27 mouse cellular contexts compared by ENCODE assay signal in genomic region chr2:101552301-101552700, GRCm38 (mm10).
DNase-seq lines count a peak whose midpoint lies in the region; ATAC-seq and TF ChIP-seq lines count a peak whose summit lies in the region.
"Had no signal": no experiment of that assay in that cellular context is flagged by ENCODE, and none has a peak within 500 bp of the region (broad histone marks: within the 10 kb centered on the region; RNA-seq: fewer than 3 reads in every experiment).

No protein-coding gene starts in this region.

- H3K27ac ChIP-seq in heart, embryonic 16.5 days (ENCODE audit: low read length) = no peak overlapping the region
- no peak overlapping the region for H3K27ac ChIP-seq in heart, adult 2 months
- H3K27ac ChIP-seq in thymus, adult 2 months (ENCODE audit: control insufficient read depth, insufficient read depth, low read length) = peak overlapping the region; percentile 91
- H3K27ac ChIP-seq in cerebellum, adult 2 months (ENCODE audit: insufficient read depth, low read length) = no peak overlapping the region
- H3K27ac ChIP-seq: embryonic facial prominence, embryonic 12.5 days; embryonic facial prominence, embryonic 15.5 days; gastrocnemius, adult 2 months; heart, embryonic 13.5 days; hindbrain, embryonic 10.5 days; hindbrain, embryonic 13.5 days had no signal

- DNase-seq in heart, adult 2 months = no peak
- DNase-seq in thymus, adult 2 months = peak; percentile 76
- DNase-seq in thymus, postnatal 14 days = peak; percentile 83
- peak; percentile 71 for DNase-seq in thymus, postnatal 4 days
- no peak for DNase-seq in spleen, postnatal 14 days (ENCODE audit: low spot score in 2 of 2)
- DNase-seq in cerebellum, adult 2 months = no peak
- DNase-seq: adrenal gland, postnatal 10 days; adrenal gland, postnatal 36 days; B cell, adult 2 months; cerebellum, adult 18-20 months; cerebellum, adult 9-11 months; cerebellum, postnatal 25 days; forebrain, postnatal 0 days; gastrocnemius, adult 2 months; gastrocnemius, postnatal 14 days; heart, postnatal 10 days; heart, postnatal 36 days had no signal

- H3K9ac ChIP-seq in heart, embryonic 16.5 days (ENCODE audit: low read length) = no peak overlapping the region
- no peak overlapping the region for H3K9ac ChIP-seq in heart, adult 2 months (ENCODE audit: low read depth, low read length)
- H3K9ac ChIP-seq: embryonic facial prominence, embryonic 12.5 days; embryonic facial prominence, embryonic 15.5 days; forebrain, postnatal 0 days; heart, embryonic 13.5 days; hindbrain, embryonic 13.5 days had no signal

- 78% methylated on average over 8 of the region's 8 CpGs for WGBS in heart, embryonic 16.5 days
- WGBS in heart, adult 2 months = 88% methylated on average over 8 of the region's 8 CpGs
- WGBS in thymus, adult 2 months = 7% methylated on average over 8 of the region's 8 CpGs
- 95% methylated on average over 8 of the region's 8 CpGs for WGBS in cerebellum, adult 2 months

- no peak overlapping the region for H3K4me3 ChIP-seq in heart, embryonic 16.5 days (ENCODE audit: low read length)
- no peak overlapping the region for H3K4me3 ChIP-seq in heart, adult 2 months
- H3K4me3 ChIP-seq in thymus, adult 2 months (ENCODE audit: control insufficient read depth, insufficient read depth, low read length) = no peak overlapping the region
- H3K4me3 ChIP-seq in cerebellum, adult 2 months (replicated peaks; ENCODE audit: insufficient read depth, low read depth, low read length) = no peak overlapping the region
- H3K4me3 ChIP-seq: embryonic facial prominence, embryonic 12.5 days; embryonic facial prominence, embryonic 15.5 days; gastrocnemius, adult 2 months; heart, embryonic 13.5 days; hindbrain, embryonic 10.5 days; hindbrain, embryonic 13.5 days had no signal

- no peaks in the 10 kb centered on the region for H3K27me3 ChIP-seq in heart, embryonic 16.5 days (ENCODE audit: control insufficient read depth, insufficient read depth, low read length)
- no peaks in the 10 kb centered on the region for H3K27me3 ChIP-seq in heart, adult 2 months (ENCODE audit: control insufficient read depth, insufficient read depth, low read length)
- H3K27me3 ChIP-seq in thymus, adult 2 months (ENCODE audit: control insufficient read depth, insufficient read depth, low read length) = no peaks in the 10 kb centered on the region
- no peaks in the 10 kb centered on the region for H3K27me3 ChIP-seq in cerebellum, adult 2 months (ENCODE audit: control insufficient read depth, insufficient read depth, low read length)
- H3K27me3 ChIP-seq: embryonic facial prominence, embryonic 12.5 days; embryonic facial prominence, embryonic 15.5 days; heart, embryonic 13.5 days; hindbrain, embryonic 13.5 days had no signal

- intact Hi-C loops in heart, adult 2 months (cut with DNase I) = no loop called here

- no peaks in the 10 kb centered on the region for H3K79me2 ChIP-seq in heart, adult 2 months (replicated peaks; ENCODE audit: control insufficient read depth, insufficient read depth, low read length)

- no peak overlapping the region for H3K4me2 ChIP-seq in heart, embryonic 16.5 days (ENCODE audit: low read depth, low read length)
- H3K4me2 ChIP-seq: embryonic facial prominence, embryonic 12.5 days; embryonic facial prominence, embryonic 15.5 days; heart, embryonic 13.5 days; hindbrain, embryonic 13.5 days had no signal

- no peak for TF ChIP-seq POLR2A in heart, adult 2 months (IDR thresholded peaks at IDR 0.05; ENCODE audit: insufficient read depth, low read depth, low read length)
- TF ChIP-seq POLR2A in thymus, adult 2 months (IDR thresholded peaks at IDR 0.05; ENCODE audit: control insufficient read depth, extremely low read depth, insufficient read depth, low read length, poor library complexity) = no peak
- no peak for TF ChIP-seq POLR2A in cerebellum, adult 2 months (IDR thresholded peaks at IDR 0.05; ENCODE audit: borderline replicate concordance, insufficient read depth, low read length)

- TF ChIP-seq CTCF in heart, adult 2 months (IDR thresholded peaks at IDR 0.05) = no peak
- no peak for TF ChIP-seq CTCF in thymus, adult 2 months (IDR thresholded peaks at IDR 0.05; ENCODE audit: borderline replicate concordance, control insufficient read depth, extremely low read depth, insufficient read depth, low read length, poor library complexity)
- TF ChIP-seq CTCF in cerebellum, adult 2 months (IDR thresholded peaks at IDR 0.05; ENCODE audit: borderline replicate concordance, insufficient read depth, low read depth, low read length) = no peak

- H3K9me3 ChIP-seq in heart, embryonic 16.5 days (replicated peaks; ENCODE audit: control insufficient read depth, low read length) = no peaks in the 10 kb centered on the region
- H3K9me3 ChIP-seq: embryonic facial prominence, embryonic 12.5 days; embryonic facial prominence, embryonic 15.5 days; G1E; heart, embryonic 13.5 days; hindbrain, embryonic 10.5 days had no signal

- no peaks in the 10 kb centered on the region for H3K36me3 ChIP-seq in heart, embryonic 16.5 days (ENCODE audit: control insufficient read depth, insufficient read depth)
- no peaks in the 10 kb centered on the region for H3K36me3 ChIP-seq in heart, adult 2 months (ENCODE audit: control insufficient read depth, insufficient read depth, low read length)
- H3K36me3 ChIP-seq in thymus, adult 2 months (ENCODE audit: control insufficient read depth, insufficient read depth, low read length) = no peaks in the 10 kb centered on the region
- H3K36me3 ChIP-seq: embryonic facial prominence, embryonic 12.5 days; embryonic facial prominence, embryonic 15.5 days; G1E; heart, embryonic 13.5 days; hindbrain, embryonic 10.5 days; hindbrain, embryonic 13.5 days had no signal

- H3K4me1 ChIP-seq in heart, embryonic 16.5 days (ENCODE audit: control insufficient read depth, insufficient read depth, low read length) = peaks cover 5% of the 10 kb centered on the region
- no peaks in the 10 kb centered on the region for H3K4me1 ChIP-seq in heart, adult 2 months (ENCODE audit: control insufficient read depth, insufficient read depth, low read length)
- H3K4me1 ChIP-seq in thymus, adult 2 months (replicated peaks; ENCODE audit: control insufficient read depth, insufficient read depth, low read length) = peaks cover 33% of the 10 kb centered on the region
- no peaks in the 10 kb centered on the region for H3K4me1 ChIP-seq in cerebellum, adult 2 months (ENCODE audit: control insufficient read depth, insufficient read depth, low read length)
- H3K4me1 ChIP-seq: embryonic facial prominence, embryonic 12.5 days; embryonic facial prominence, embryonic 15.5 days; hindbrain, embryonic 10.5 days had no signal

- TF ChIP-seq EP300 in heart, adult 2 months (IDR thresholded peaks at IDR 0.05; ENCODE audit: insufficient read depth, low read depth, low read length) = no peak

- 0 out of 2 replicates have a peak, but pooled peaks have one; percentile 19 for ATAC-seq in heart, embryonic 16.5 days (replicated peaks; ENCODE audit: extremely low read depth, insufficient read depth, low FRiP score)
- ATAC-seq: forebrain, embryonic 14.5 days; forebrain, postnatal 0 days; hindbrain, embryonic 16.5 days; Patski had no signal

Comparison
In these comparisons a context has a peak if more than half of its experiments do, and no peak if none do; other contexts are left out.
1. DNase-seq: peak in thymus, adult 2 months (single experiment), thymus, postnatal 14 days (single experiment) and thymus, postnatal 4 days (single experiment); none in heart, adult 2 months (0 of 2), spleen, postnatal 14 days (0 of 2) and cerebellum, adult 2 months (0 of 2).